Mouse (Mus musculus) cerebellum, adult 2 months (tissue): ENCODE data around the gene Ptprz1.

ENCODE experiments used
- CTCF ChIP-seq: fragments of 200-500 bp; IDR thresholded peaks from 2 replicates; pipeline ENCODE4 v1.5.1; 2011; ENCODE audit warnings: low read depth, mild to moderate bottlenecking, control low read depth, low read length, moderate library complexity, borderline replicate concordance; ENCODE audit not compliant: insufficient read depth
- POLR2A ChIP-seq: fragments of 200-500 bp; IDR thresholded peaks from 2 replicates; pipeline ENCODE4 v1.6.1; 2011; ENCODE audit warnings: low read length, control low read depth, borderline replicate concordance; ENCODE audit not compliant: insufficient read depth

- no peak for TF ChIP-seq CTCF
- TF ChIP-seq POLR2A = no peak
Observed at GRCm38 (mm10) chr6:22833637-22834036, 41.7 kb upstream of the Ptprz1 start.
